Mouse (Mus musculus): ENCODE data around the gene Olfr374. TPM values are rescaled to one million over a fixed set of nuclear protein-coding genes. Genes with fewer than 3 reads are reported as not detected.

The Olfr374 gene
- total and polyA plus RNA-seq, 3 experiments: not detected

GRCm38 (mm10) chr8:72160707-72161697, 54.2 kb downstream of the Olfr374 start, which contains the start of gene Rab8a:
TSS of gene Rab8a (plus strand) at chr8:72161200.
- DNase-seq: peak; percentile 100
- WGBS: under 1% methylated on average over 82 of the region's 82 CpGs
- Histone ChIP-seq H3K4me3 (peak within 1 kb of the TSS; percentile 80), H3K79me2 (replicated peaks; ENCODE audit: control insufficient read depth, insufficient read depth, low read length) (peaks cover 10% of the 10 kb centered on the region), H3K9ac (ENCODE audit: low read depth, low read length) (peak within 1 kb of the TSS; percentile 80), H3K36me3 (ENCODE audit: control insufficient read depth, insufficient read depth, low read length) (peaks cover 5% of the 10 kb centered on the region; the same call in 1 of the 2 replicates), H3K27ac (peak within 1 kb of the TSS; percentile 92), H3K4me1 (ENCODE audit: control insufficient read depth, insufficient read depth, low read length) (peaks cover 13% of the 10 kb centered on the region), H3K27me3 (ENCODE audit: control insufficient read depth, insufficient read depth, low read length) (no peaks in the 10 kb centered on the region)
- intact Hi-C loops (cut with DNase I): loop anchor here (1.0 kb wide), 1 partner anchor 26 kb away; no protein-coding TSS in a partner anchor
- TF ChIP-seq POLR2A (IDR thresholded peaks at IDR 0.05; ENCODE audit: insufficient read depth, low read depth, low read length) (peak; percentile 89), EP300 (IDR thresholded peaks at IDR 0.05; ENCODE audit: insufficient read depth, low read depth, low read length) (no peak; the same call in 1 of the 2 replicates), CTCF (IDR thresholded peaks at IDR 0.05) (0 out of 2 replicates have a peak, but pooled peaks have one; percentile 13)

- intact Hi-C loops (cut with DNase I): no loop called here
- H3K27ac ChIP-seq: no peak overlapping the region
- DNase-seq: no peak
These were observed 56.0 kb downstream of the Olfr374 start for GRCm38 (mm10) chr8:72162821-72163220.

More at GRCm38 (mm10) chr8:72162821-72163220, 56.0 kb downstream of the Olfr374 start:
- Histone ChIP-seq H3K4me3 (no peak overlapping the region), H3K79me2 (replicated peaks; ENCODE audit: control insufficient read depth, insufficient read depth, low read length) (peaks cover 10% of the 10 kb centered on the region), H3K36me3 (ENCODE audit: control insufficient read depth, insufficient read depth, low read length) (peaks cover 5% of the 10 kb centered on the region; the same call in 1 of the 2 replicates), H3K4me1 (ENCODE audit: control insufficient read depth, insufficient read depth, low read length) (peaks cover 15% of the 10 kb centered on the region), H3K9ac (ENCODE audit: low read depth, low read length) (no peak overlapping the region), H3K27me3 (ENCODE audit: control insufficient read depth, insufficient read depth, low read length) (no peaks in the 10 kb centered on the region)
- TF ChIP-seq CTCF (IDR thresholded peaks at IDR 0.05): no peak
- no peak for TF ChIP-seq EP300 (IDR thresholded peaks at IDR 0.05; ENCODE audit: insufficient read depth, low read depth, low read length)
- TF ChIP-seq POLR2A (IDR thresholded peaks at IDR 0.05; ENCODE audit: insufficient read depth, low read depth, low read length): no peak

Other genes starting within 250 kb of the Olfr374 start
- gene Zfp709, start 225.0 kb upstream of the Olfr374 start, total RNA-seq (2021): 1 to 10 TPM; 4.4 to 6.2 TPM
- 0.59 and 1.0 TPM in 2 replicates for gene Zfp709, start 225.0 kb upstream of the Olfr374 start, polyA plus RNA-seq (2012; rRNA removed)
- 1 to 10 TPM; 3.1 to 3.5 TPM for gene Zfp882, start 198.4 kb upstream of the Olfr374 start, total RNA-seq (2021)
- gene Zfp882, start 198.4 kb upstream of the Olfr374 start, polyA plus RNA-seq (2012; rRNA removed): 0.55 and 1.5 TPM in 2 replicates
- gene Zfp617, start 198.4 kb upstream of the Olfr374 start, total RNA-seq (2021): 10 to 100 TPM; 19.8 to 24.4 TPM
- 4.7 and 10.9 TPM in 2 replicates for gene Zfp617, start 198.4 kb upstream of the Olfr374 start, polyA plus RNA-seq (2012; rRNA removed)
- gene Zfp961, start 156.0 kb upstream of the Olfr374 start, total RNA-seq (2021): 1 to 10 TPM; 5.5 to 8.0 TPM
- gene Zfp961, start 156.0 kb upstream of the Olfr374 start, polyA plus RNA-seq (2012; rRNA removed): 4.4 and 6.1 TPM in 2 replicates
- gene Cyp4f18, start 97.4 kb upstream of the Olfr374 start, total RNA-seq (2021): 1 to 10 TPM; 1.2 to 1.4 TPM
- 1.7 and 5.2 TPM in 2 replicates for gene Cyp4f18, start 97.4 kb upstream of the Olfr374 start, polyA plus RNA-seq (2012; rRNA removed)
- not detected for gene Olfr372, start 65.8 kb upstream of the Olfr374 start, total RNA-seq (2021)
- not detected in 2 replicates for gene Olfr372, start 65.8 kb upstream of the Olfr374 start, polyA plus RNA-seq (2012; rRNA removed)
- gene Olfr373, start 23.9 kb upstream of the Olfr374 start, total RNA-seq (2021): not detected
- not detected in 2 replicates for gene Olfr373, start 23.9 kb upstream of the Olfr374 start, polyA plus RNA-seq (2012; rRNA removed)
- gene Tpm4, start 27.9 kb downstream of the Olfr374 start, total RNA-seq (2021): 100 to 1,000 TPM in 1 of 2 experiments, 10 to 100 TPM in 1; 81.4 to 106 TPM
- gene Tpm4, start 27.9 kb downstream of the Olfr374 start, polyA plus RNA-seq (2012; rRNA removed): 49.9 and 73.3 TPM in 2 replicates
- gene Rab8a, start 54.2 kb downstream of the Olfr374 start, total RNA-seq (2021): 10 to 100 TPM; 23.6 to 24.2 TPM
- gene Rab8a, start 54.2 kb downstream of the Olfr374 start, polyA plus RNA-seq (2012; rRNA removed): 40.9 and 52.2 TPM in 2 replicates
- not detected for gene Hsh2d, start 82.6 kb downstream of the Olfr374 start, total RNA-seq (2021)
- 0.18 and 0.55 TPM in 2 replicates for gene Hsh2d, start 82.6 kb downstream of the Olfr374 start, polyA plus RNA-seq (2012; rRNA removed)
- 1 to 10 TPM in 1 of 2 experiments, under 1 TPM in 1; 0.66 to 1.5 TPM for gene Cib3, start 105.8 kb downstream of the Olfr374 start, total RNA-seq (2021)
- gene Cib3, start 105.8 kb downstream of the Olfr374 start, polyA plus RNA-seq (2012; rRNA removed): 1.1 TPM in 2 replicates
- gene Gm11034, start 106.6 kb downstream of the Olfr374 start, total RNA-seq (2021): not detected
- not detected in 2 replicates for gene Gm11034, start 106.6 kb downstream of the Olfr374 start, polyA plus RNA-seq (2012; rRNA removed)
- gene Fam32a, start 112.7 kb downstream of the Olfr374 start, total RNA-seq (2021): 10 to 100 TPM; 21.4 to 23.2 TPM
- gene Fam32a, start 112.7 kb downstream of the Olfr374 start, polyA plus RNA-seq (2012; rRNA removed): 21.2 and 29.9 TPM in 2 replicates
- 10 to 100 TPM; 44.6 to 48.8 TPM for gene Ap1m1, start 133.0 kb downstream of the Olfr374 start, total RNA-seq (2021)
- 74.3 and 77.0 TPM in 2 replicates for gene Ap1m1, start 133.0 kb downstream of the Olfr374 start, polyA plus RNA-seq (2012; rRNA removed)
- 1 to 10 TPM; 6.7 to 8.5 TPM for gene Gm10282, start 198.2 kb downstream of the Olfr374 start, total RNA-seq (2021)
- 1.1 and 2.9 TPM in 2 replicates for gene Gm10282, start 198.2 kb downstream of the Olfr374 start, polyA plus RNA-seq (2012; rRNA removed)
- gene Klf2, start 212.0 kb downstream of the Olfr374 start, total RNA-seq (2021): 10 to 100 TPM; 76.0 to 92.7 TPM
- 21.1 and 42.6 TPM in 2 replicates for gene Klf2, start 212.0 kb downstream of the Olfr374 start, polyA plus RNA-seq (2012; rRNA removed)